ENCODE assay signal across 9 mouse cellular contexts in genomic region chr10:103402171-103402570, GRCm38 (mm10). TPM values are rescaled to one million over a fixed set of nuclear protein-coding genes. Genes with fewer than 3 reads are reported as not detected.
A peak's percentile ranks its signal among the peaks of the same experiment; 100 is the strongest.
DNase-seq lines count a peak whose midpoint lies in the region; ATAC-seq and TF ChIP-seq lines count a peak whose summit lies in the region.
"Had no signal": no experiment of that assay in that cellular context is flagged by ENCODE, and none has a peak within 500 bp of the region (broad histone marks: within the 10 kb centered on the region; RNA-seq: fewer than 3 reads in every experiment).

No protein-coding gene starts in this region.

- peak; percentile 48; the same call in 1 of the 2 replicates for ATAC-seq in hindbrain, embryonic 12.5 days (ENCODE audit: low FRiP score)
- ATAC-seq in hindbrain, embryonic 15.5 days (ENCODE audit: low FRiP score, low read depth): peak; percentile 38; the same call in 1 of the 2 replicates
- ATAC-seq in stomach, postnatal 0 days (ENCODE audit: low FRiP score, low TSS enrichment): no peak

- WGBS in hindbrain, embryonic 12.5 days: 23% methylated on average over 4 of the region's 4 CpGs
- WGBS in hindbrain, embryonic 10.5 days: 23% methylated on average over 4 of the region's 4 CpGs
- WGBS in hindbrain, embryonic 15.5 days: 23% methylated on average over 4 of the region's 4 CpGs
- WGBS in stomach, postnatal 0 days: 23% methylated on average over 4 of the region's 4 CpGs

- TF ChIP-seq CTCF in brain, embryonic 14.5 days (IDR thresholded peaks at IDR 0.05; ENCODE audit: borderline replicate concordance, extremely low read depth, insufficient read depth, insufficient read length): peak; percentile 24
- TF ChIP-seq CTCF in stomach, postnatal 0 days (IDR thresholded peaks at IDR 0.05; ENCODE audit: low read depth): peak; percentile 82

- no peak overlapping the region for H3K27ac ChIP-seq in hindbrain, embryonic 12.5 days
- no peak overlapping the region for H3K27ac ChIP-seq in hindbrain, embryonic 10.5 days
- no peak overlapping the region for H3K27ac ChIP-seq in hindbrain, embryonic 15.5 days (replicated peaks)
- H3K27ac ChIP-seq in stomach, postnatal 0 days (replicated peaks): no peak overlapping the region
- H3K27ac ChIP-seq: neural tube, embryonic 13.5 days had no signal

- no peak overlapping the region for H3K9ac ChIP-seq in hindbrain, embryonic 12.5 days
- no peak overlapping the region for H3K9ac ChIP-seq in hindbrain, embryonic 15.5 days
- no peak overlapping the region for H3K9ac ChIP-seq in stomach, postnatal 0 days (ENCODE audit: low read length)
- H3K9ac ChIP-seq: neural tube, embryonic 13.5 days had no signal

- no peak for DNase-seq in hindbrain, embryonic 10.5 days (ENCODE audit: low spot score)
- peak; percentile 53 for DNase-seq in 416B (ENCODE audit: low read depth)
- peak; percentile 79 for DNase-seq in brain, embryonic 14.5 days (ENCODE audit: low read depth)
- no peak for DNase-seq in stomach, postnatal 0 days (ENCODE audit: low spot score)
- DNase-seq in adrenal gland, postnatal 14 days: no peak
- DNase-seq in B cell, adult 2 months: no peak

- H3K4me3 ChIP-seq in hindbrain, embryonic 12.5 days: no peak overlapping the region
- H3K4me3 ChIP-seq in hindbrain, embryonic 10.5 days: no peak overlapping the region
- H3K4me3 ChIP-seq in hindbrain, embryonic 15.5 days: no peak overlapping the region
- no peak overlapping the region for H3K4me3 ChIP-seq in stomach, postnatal 0 days (ENCODE audit: low read depth, low read length)
- H3K4me3 ChIP-seq: neural tube, embryonic 13.5 days had no signal

- H3K27me3 ChIP-seq in hindbrain, embryonic 12.5 days: no peaks in the 10 kb centered on the region
- H3K27me3 ChIP-seq in hindbrain, embryonic 10.5 days (ENCODE audit: insufficient read depth, poor library complexity, severe bottlenecking): no peaks in the 10 kb centered on the region
- no peaks in the 10 kb centered on the region for H3K27me3 ChIP-seq in hindbrain, embryonic 15.5 days
- no peaks in the 10 kb centered on the region for H3K27me3 ChIP-seq in stomach, postnatal 0 days (ENCODE audit: control insufficient read depth, insufficient read depth, low read length)
- H3K27me3 ChIP-seq: neural tube, embryonic 13.5 days had no signal

- no peak for TF ChIP-seq EP300 in stomach, postnatal 0 days (optimal IDR thresholded peaks at IDR 0.05)

- TF ChIP-seq POLR2A in brain, embryonic 14.5 days (IDR thresholded peaks at IDR 0.05; ENCODE audit: borderline replicate concordance, extremely low read depth, insufficient read depth, insufficient read length, poor library complexity, severe bottlenecking): no peak

- H3K36me3 ChIP-seq in hindbrain, embryonic 12.5 days: no peaks in the 10 kb centered on the region
- no peaks in the 10 kb centered on the region for H3K36me3 ChIP-seq in hindbrain, embryonic 10.5 days
- no peaks in the 10 kb centered on the region for H3K36me3 ChIP-seq in hindbrain, embryonic 15.5 days
- no peaks in the 10 kb centered on the region for H3K36me3 ChIP-seq in stomach, postnatal 0 days (ENCODE audit: control insufficient read depth, insufficient read depth, low read length)
- H3K36me3 ChIP-seq: neural tube, embryonic 13.5 days had no signal

- H3K4me2 ChIP-seq in hindbrain, embryonic 12.5 days (replicated peaks): no peak overlapping the region
- no peak overlapping the region for H3K4me2 ChIP-seq in hindbrain, embryonic 15.5 days
- H3K4me2 ChIP-seq in stomach, postnatal 0 days (replicated peaks; ENCODE audit: low read depth): no peak overlapping the region
- H3K4me2 ChIP-seq: neural tube, embryonic 13.5 days had no signal

- no peaks in the 10 kb centered on the region for H3K4me1 ChIP-seq in hindbrain, embryonic 12.5 days
- no peaks in the 10 kb centered on the region for H3K4me1 ChIP-seq in hindbrain, embryonic 10.5 days (replicated peaks)
- no peaks in the 10 kb centered on the region for H3K4me1 ChIP-seq in hindbrain, embryonic 15.5 days (replicated peaks)
- H3K4me1 ChIP-seq in stomach, postnatal 0 days (replicated peaks; ENCODE audit: control insufficient read depth, insufficient read depth): no peaks in the 10 kb centered on the region
- H3K4me1 ChIP-seq: neural tube, embryonic 13.5 days had no signal

- H3K9me3 ChIP-seq in hindbrain, embryonic 12.5 days (replicated peaks): no peaks in the 10 kb centered on the region
- H3K9me3 ChIP-seq in hindbrain, embryonic 10.5 days: no peaks in the 10 kb centered on the region
- H3K9me3 ChIP-seq in hindbrain, embryonic 15.5 days: no peaks in the 10 kb centered on the region
- H3K9me3 ChIP-seq in stomach, postnatal 0 days (ENCODE audit: control insufficient read depth, low read length): no peaks in the 10 kb centered on the region
- H3K9me3 ChIP-seq: neural tube, embryonic 13.5 days had no signal

RNA-seq across cellular contexts. Expression of gene Slc6a15, which starts 34.6 kb away (rescaled TPM):
- polyA plus RNA-seq in hindbrain, embryonic 12.5 days (2016; fragmentation: Nextera tagmentation; extraction: Ambion mirVana): 32.4 and 35.7 TPM in 2 replicates
- 6.3 and 12.7 TPM in 2 replicates for polyA plus RNA-seq in hindbrain, embryonic 10.5 days (2016; fragmentation: Nextera tagmentation; extraction: Ambion mirVana)
- polyA plus RNA-seq in brain, embryonic 14.5 days (2012; rRNA removed): 34.4 and 48.0 TPM in 2 replicates
- 67.9 and 77.8 TPM in 2 replicates for polyA plus RNA-seq in hindbrain, embryonic 15.5 days (2015; fragmentation: Nextera tagmentation; extraction: Ambion mirVana)
- polyA plus RNA-seq in stomach, postnatal 0 days (2015; fragmentation: Nextera tagmentation; extraction: Ambion mirVana): 1.9 TPM in 2 replicates
- total RNA-seq in adrenal gland, postnatal 14 days (2021): 3.0 and 4.0 TPM in 2 replicates

Comparison
In these comparisons a context has a peak if more than half of its experiments do, and no peak if none do; other contexts are left out.
1. DNase-seq: peak in 416B (single experiment) and brain, embryonic 14.5 days (single experiment); none in hindbrain, embryonic 10.5 days (single experiment), stomach, postnatal 0 days (single experiment), adrenal gland, postnatal 14 days (single experiment) and B cell, adult 2 months (0 of 2).